Mouse (Mus musculus): ENCODE data around the gene Gm21974.
A peak's percentile ranks its signal among the peaks of the same experiment; 100 is the strongest.
"Not testable (repeated sequence)": the region's sequence is repeated elsewhere in the genome, so short reads cannot be mapped to it uniquely, and the experiment has no call there.

Gm21974 gene

DNA sequence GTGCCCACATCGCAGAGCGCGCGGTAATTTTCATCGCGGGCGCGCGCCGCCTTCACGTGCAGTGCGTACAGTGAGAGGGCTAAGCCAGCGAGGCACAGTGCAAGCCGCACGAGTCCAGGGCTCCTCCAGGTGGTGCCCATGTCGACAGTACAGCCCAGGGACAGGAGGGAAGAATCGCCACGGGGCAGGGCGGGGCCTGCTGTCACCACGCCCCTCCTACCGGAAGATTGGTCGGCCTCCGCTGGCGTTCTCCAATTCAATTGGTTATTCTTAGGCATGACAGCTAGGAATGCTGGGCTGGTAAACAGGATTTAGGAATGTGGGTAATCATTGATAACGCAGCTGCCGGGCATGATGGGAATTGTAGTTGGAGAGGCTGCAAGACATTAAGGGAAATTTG is at the start of gene Gm21974, which contains the start of gene Vkorc1:
TSS of gene Gm21974 (minus strand) at position 13 of the 400 bp plus-strand sequence.
TSS of gene Vkorc1 (minus strand) at position 176 of the 400 bp plus-strand sequence.
- DNase-seq (ENCODE audit: low read depth in 2 of 2, low spot score in 2 of 2), result peak; percentile 73 to 81

- no peak for DNase-seq (ENCODE audit: low read depth in 2 of 2, low spot score in 2 of 2)
Observed at GRCm38 (mm10) chr7:127944614-127945013, 49.4 kb upstream of the Gm21974 start.

GRCm38 (mm10) chr7:127942097-127942496 is 46.8 kb upstream of the Gm21974 start:
- DNase-seq (ENCODE audit: low read depth in 2 of 2, low spot score in 2 of 2), result not testable (repeated sequence)

DNA sequence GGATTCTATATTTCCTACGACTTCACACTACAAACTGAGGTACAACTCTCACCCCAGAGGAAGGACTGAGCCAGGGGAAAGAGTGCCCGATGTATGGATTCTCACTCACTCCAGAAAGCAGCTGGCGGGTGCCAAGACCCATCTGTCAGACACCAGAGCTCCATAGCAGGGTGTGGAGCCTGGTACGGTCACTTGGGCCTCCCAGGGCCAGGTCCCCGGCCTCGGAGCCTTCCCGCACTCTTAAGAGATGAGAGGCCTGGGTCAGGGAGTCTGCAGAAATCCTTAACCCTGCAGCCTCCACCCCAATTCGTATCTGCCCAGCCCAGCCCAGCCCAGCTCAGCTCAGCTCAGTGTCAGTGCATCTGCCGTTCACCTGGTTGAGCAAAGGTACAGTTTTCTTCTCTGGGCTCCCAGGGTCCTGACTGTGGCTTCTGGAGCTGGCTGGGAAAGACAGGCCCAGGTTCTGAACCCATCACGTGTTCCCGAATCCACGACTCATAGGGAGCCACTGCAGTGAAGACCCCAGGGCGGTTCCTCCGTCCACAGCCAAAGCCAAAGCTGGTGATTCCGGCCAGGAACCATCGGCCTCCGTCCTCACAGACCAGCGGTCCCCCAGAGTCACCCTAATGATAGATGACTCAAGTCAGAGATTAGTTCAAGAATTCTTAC is 41.1 kb upstream of the Gm21974 start:
- no peak for DNase-seq (ENCODE audit: low read depth in 2 of 2, low spot score in 2 of 2)

- DNase-seq (ENCODE audit: low read depth in 2 of 2, low spot score in 2 of 2), result no peak
Observed at GRCm38 (mm10) chr7:127935748-127936159, 40.5 kb upstream of the Gm21974 start.

- peak; percentile 92 to 93 for DNase-seq (ENCODE audit: low read depth in 2 of 2, low spot score in 2 of 2)
Observed at GRCm38 (mm10) chr7:127935028-127935722, 39.9 kb upstream of the Gm21974 start.

- DNase-seq (ENCODE audit: low read depth in 2 of 2, low spot score in 2 of 2), result no peak
Observed at GRCm38 (mm10) chr7:127934075-127934474, 38.8 kb upstream of the Gm21974 start.

- no peak for DNase-seq (ENCODE audit: low read depth in 2 of 2, low spot score in 2 of 2)
Observed at GRCm38 (mm10) chr7:127932273-127933031, 37.2 kb upstream of the Gm21974 start.

DNA sequence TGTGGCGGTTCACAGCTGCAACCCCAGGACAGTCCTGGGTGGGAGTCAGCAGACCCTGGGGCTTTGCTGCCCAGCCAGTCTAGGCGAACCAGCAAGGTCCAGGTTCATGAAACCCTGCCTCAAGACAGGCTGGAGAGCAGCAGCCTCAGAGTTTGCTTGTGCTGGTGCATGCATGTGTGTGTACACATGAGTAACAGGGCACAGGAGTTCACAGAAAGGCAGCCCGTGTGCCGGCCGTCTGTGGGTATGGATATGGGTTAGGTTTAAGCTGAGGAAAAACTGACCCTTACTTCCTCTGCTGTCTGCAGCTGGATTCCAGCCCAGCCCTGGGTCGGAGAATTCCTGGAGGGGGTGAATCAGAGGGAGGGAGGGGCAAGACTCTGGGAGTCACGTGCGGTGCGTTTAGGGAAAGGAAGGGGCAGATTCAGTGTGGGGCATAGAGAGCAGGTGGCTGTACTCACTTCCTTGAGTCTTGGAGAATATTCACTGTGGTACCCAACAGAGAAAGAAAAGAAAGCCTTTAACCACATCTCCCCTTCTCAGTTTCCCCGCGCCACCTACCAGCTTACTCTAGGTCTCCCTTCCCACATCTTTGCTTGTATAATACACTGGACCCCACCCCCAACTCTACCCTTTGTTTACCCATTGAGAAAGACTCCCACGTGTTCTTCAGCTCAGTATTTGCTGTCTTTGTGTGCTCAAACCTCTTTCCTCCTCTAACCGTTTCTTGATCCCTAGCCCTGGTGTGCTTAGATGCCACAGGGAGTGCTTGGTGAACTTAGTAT is 36.3 kb upstream of the Gm21974 start:
- DNase-seq (ENCODE audit: low read depth in 2 of 2, low spot score in 2 of 2), result no peak

DNA sequence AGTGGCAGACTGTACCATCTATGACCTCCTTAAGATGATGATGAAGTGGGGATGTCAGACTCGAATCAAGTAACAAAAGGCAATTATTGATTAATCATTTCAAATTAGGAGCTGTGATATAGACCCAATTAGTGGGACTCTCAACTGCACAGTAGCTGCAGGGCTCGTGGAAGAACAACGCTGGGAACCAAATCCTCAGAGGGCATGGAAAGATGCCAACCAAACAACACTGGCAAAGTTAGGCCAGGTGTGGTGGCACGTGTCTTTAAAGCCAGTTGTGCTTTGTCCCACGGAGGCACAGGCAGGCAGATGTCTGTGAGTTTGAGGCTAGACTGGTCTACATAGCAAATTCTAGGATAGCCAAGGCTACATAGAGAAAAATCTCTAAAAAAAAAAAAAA is 35.4 kb upstream of the Gm21974 start:
- DNase-seq (ENCODE audit: low read depth in 2 of 2, low spot score in 2 of 2), result no peak

DNA sequence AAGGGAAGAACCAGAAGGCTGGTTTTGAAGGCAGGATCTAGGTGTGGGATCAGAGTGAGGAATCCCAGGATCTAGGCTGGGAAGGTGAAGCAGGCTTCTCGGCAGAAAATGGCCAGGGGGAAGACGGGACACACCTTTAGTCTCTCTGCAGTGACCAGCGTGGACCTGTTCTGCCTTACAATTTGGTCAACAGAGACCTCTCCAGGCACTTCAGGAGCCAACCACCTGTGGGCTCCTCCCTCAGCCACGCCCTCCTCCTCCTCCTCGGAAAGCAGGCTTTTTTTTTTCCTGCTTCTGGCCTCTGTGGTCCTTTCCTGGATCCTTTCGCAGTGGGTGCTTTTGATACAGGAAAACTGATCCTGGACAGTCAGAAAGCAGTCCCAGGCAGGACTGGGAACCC is 34.7 kb upstream of the Gm21974 start, which contains the start of gene Prss8:
TSS of gene Prss8 (minus strand) at position 182 of the 400 bp plus-strand sequence.
- DNase-seq (ENCODE audit: low read depth in 2 of 2, low spot score in 2 of 2), result no peak

DNA sequence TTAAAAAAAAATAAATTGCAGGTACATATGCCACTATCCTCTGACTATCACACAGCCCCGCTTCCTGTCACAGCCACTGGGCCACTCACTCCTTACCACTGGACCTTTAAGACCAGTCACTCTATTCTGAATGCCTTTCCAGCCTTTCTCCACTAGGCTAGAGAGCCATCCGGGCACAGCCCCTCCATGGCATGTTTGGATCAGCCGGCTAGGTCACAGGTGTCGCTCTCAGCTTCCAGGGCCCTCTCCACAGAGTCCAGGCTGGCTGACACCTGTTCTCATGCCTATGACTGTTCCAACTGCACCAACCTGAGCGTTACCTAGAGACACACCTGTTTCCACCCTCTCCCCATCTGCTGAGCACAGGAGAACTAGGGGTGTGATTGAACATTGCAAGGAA is 33.3 kb upstream of the Gm21974 start:
- no peak for DNase-seq (ENCODE audit: low read depth in 2 of 2, low spot score in 2 of 2)

DNA sequence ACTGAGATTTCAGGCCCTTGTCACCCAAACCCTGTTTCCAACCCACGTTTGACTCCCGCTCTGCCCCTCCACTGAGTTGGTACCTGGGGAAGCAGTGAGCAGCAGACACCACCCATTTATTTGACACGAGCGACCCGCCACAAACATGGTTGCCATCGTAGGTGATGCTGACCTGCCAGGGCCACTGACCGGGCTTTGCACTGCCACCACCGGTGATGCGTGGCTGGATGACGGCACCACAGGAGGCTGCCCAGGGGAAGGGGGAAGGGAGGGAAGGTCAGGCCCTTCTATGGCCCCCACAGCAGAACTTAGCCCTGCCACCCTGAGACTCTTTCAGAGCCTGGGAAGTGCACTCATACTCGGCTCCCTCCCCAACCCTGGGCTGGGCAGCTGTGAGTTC is 32.5 kb upstream of the Gm21974 start:
- no peak for DNase-seq (ENCODE audit: low read depth in 2 of 2, low spot score in 2 of 2)

- DNase-seq (ENCODE audit: low read depth in 2 of 2, low spot score in 2 of 2), result no peak
Observed at GRCm38 (mm10) chr7:127926846-127927245, 31.6 kb upstream of the Gm21974 start.

DNA sequence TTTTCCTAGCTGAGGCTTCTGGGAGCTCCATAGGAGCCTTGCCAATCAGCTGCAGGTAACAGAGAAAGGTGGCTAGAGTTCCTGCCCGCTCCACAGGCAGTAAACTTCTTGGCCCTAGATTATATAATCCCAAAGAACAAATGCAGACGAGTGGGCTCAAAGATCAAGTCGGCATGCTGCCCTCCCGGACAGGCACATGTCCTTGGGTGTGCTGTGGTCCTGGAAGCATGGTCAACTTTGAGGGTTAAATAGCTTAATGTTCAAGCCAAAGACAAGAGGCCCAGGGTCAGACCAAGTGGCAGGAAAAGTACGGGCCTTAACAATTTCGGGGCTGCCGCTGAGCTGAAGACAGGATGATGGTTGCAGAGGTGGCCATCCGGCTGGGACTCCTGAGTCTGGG is 30.8 kb upstream of the Gm21974 start:
- no peak for DNase-seq (ENCODE audit: low read depth in 2 of 2, low spot score in 2 of 2)

DNA sequence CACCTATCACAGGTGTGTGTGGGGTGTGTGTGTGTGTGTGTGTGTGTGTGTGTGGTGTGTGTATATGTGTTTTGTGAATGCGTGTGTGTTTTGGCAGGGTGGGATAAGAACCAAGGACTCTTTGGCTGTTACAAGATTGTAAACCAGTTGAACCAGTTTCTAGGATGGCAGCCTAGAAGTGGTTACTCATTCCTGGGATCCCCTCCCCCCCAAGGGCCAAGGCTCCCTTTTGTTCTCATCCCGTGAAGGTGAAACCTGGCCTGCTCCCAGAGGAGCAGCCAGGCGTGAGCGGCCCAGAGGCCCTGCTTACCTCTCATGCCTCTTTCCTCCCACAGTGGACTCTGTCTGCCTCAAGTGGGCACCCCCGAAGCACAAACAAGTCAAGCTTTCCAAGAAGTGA is 30.0 kb upstream of the Gm21974 start:
- DNase-seq (ENCODE audit: low read depth in 2 of 2, low spot score in 2 of 2), result no peak

- no peak for DNase-seq (ENCODE audit: low read depth in 2 of 2, low spot score in 2 of 2)
Observed at GRCm38 (mm10) chr7:127923714-127924113, 28.5 kb upstream of the Gm21974 start.

- no peak for DNase-seq (ENCODE audit: low read depth in 2 of 2, low spot score in 2 of 2)
Observed at GRCm38 (mm10) chr7:127922451-127923275, 27.4 kb upstream of the Gm21974 start.

DNA sequence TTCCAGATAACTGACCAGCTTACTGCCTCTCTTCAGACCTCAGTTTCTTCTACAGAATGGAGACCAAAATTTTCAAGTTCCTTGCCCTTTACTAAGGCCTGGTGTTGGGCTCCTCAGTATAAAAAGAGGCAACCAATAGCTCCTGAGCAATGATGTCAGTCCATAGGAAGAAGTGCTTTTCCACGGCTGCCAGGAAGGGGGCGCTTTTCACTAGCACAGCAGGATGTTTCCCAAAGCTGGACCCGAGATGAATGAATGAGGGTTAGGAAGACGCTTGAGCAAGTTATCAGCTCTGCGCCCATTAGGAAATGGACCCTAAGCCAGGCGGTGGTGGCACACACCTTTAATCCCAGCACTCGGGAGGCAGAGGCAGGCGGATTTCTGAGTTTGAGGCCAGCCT is 26.3 kb upstream of the Gm21974 start:
- DNase-seq (ENCODE audit: low read depth in 2 of 2, low spot score in 2 of 2), result no peak

DNA sequence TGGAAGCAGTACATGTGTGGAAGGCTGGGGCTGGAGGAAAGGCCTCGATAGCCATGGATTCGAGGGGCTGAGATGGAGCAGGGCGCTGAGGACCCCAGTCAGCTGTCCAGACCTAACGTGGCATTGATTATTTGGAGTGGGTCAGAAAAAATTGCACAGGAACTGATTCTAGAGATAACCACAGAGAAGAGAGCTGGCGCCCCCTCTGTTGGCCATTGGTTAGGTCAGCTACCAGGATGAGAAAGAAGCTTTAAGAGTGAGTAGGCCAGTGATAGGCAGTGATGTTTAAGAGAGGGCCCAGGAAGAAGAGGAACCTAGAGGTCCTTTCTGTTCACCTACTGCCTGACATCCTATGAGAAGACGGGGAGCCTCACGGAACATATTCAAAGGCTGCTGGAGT is 24.0 kb upstream of the Gm21974 start:
- no peak for DNase-seq (ENCODE audit: low read depth in 2 of 2, low spot score in 2 of 2)

Data from CD8-positive naive resting alpha-beta T cell, adult 2 months (primary cell).